ENCODE assay signal across 8 mouse cellular contexts in the genomic region with DNA sequence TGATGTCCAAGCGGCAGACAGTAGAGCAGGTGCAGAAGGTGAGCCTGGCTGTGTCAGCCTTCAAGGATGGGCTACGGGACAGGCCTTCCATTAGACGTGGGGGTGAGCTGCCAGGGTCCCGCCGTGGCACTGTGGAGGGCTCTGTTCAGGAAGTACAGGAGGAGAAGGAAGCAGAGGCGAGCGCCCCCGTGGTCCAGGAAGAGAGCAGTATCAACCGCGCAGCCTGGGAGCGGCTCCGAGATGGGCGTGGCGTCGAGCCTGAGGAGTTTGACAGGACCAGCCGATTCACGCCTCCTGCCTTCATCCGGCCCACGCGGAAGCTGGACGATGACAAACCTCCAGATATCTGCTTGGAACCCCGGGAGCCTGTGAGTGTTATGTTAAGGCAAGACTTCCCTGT. TPM values are rescaled to one million over a fixed set of nuclear protein-coding genes. Genes with fewer than 3 reads are reported as not detected.
DNase-seq lines count a peak whose midpoint lies in the region; ATAC-seq and TF ChIP-seq lines count a peak whose summit lies in the region.

No protein-coding gene starts in this region.

- no peak overlapping the region for H3K27ac ChIP-seq in hindbrain, embryonic 16.5 days (ENCODE audit: low read depth, low read length)
- H3K27ac ChIP-seq in limb, embryonic 13.5 days = no peak overlapping the region
- H3K27ac ChIP-seq in midbrain, embryonic 10.5 days (replicated peaks) = no peak overlapping the region
- H3K27ac ChIP-seq in testis, adult 2 months (ENCODE audit: control insufficient read depth, insufficient read depth, low read depth, low read length) = no peak overlapping the region

- TF ChIP-seq POLR2A in testis, adult 2 months (IDR thresholded peaks at IDR 0.05; ENCODE audit: control insufficient read depth, low read depth, low read length) = no peak

- WGBS in hindbrain, embryonic 16.5 days = 5% methylated on average over 22 of the region's 22 CpGs
- 14% methylated on average over 22 of the region's 22 CpGs for WGBS in limb, embryonic 13.5 days
- WGBS in midbrain, embryonic 10.5 days = 9% methylated on average over 22 of the region's 22 CpGs

- peak overlapping the region; percentile 43; the same call in 1 of the 2 replicates for H3K9ac ChIP-seq in hindbrain, embryonic 16.5 days (ENCODE audit: low read depth, low read length)
- no peak overlapping the region for H3K9ac ChIP-seq in limb, embryonic 13.5 days

- ATAC-seq in common myeloid progenitor, adult 5-6 weeks (replicated peaks; ENCODE audit: low read depth, poor library complexity, severe bottlenecking) = peak; percentile 97
- ATAC-seq in hindbrain, embryonic 16.5 days = peak; percentile 74
- ATAC-seq in limb, embryonic 13.5 days (ENCODE audit: low FRiP score, low read depth) = peak; percentile 57; the same call in 1 of the 2 replicates

- H3K4me2 ChIP-seq in hindbrain, embryonic 16.5 days (ENCODE audit: low read length) = peak overlapping the region; percentile 23
- peak overlapping the region; percentile 51 for H3K4me2 ChIP-seq in limb, embryonic 13.5 days (replicated peaks)

- H3K9me3 ChIP-seq in hindbrain, embryonic 16.5 days (ENCODE audit: control insufficient read depth, low read length) = no peaks in the 10 kb centered on the region
- no peaks in the 10 kb centered on the region for H3K9me3 ChIP-seq in limb, embryonic 13.5 days
- no peaks in the 10 kb centered on the region for H3K9me3 ChIP-seq in midbrain, embryonic 10.5 days (replicated peaks)

- H3K27me3 ChIP-seq in hindbrain, embryonic 16.5 days (replicated peaks; ENCODE audit: control insufficient read depth, insufficient read depth, low read length) = 0 out of 2 replicates have a peak, but pooled peaks cover 2% of the 10 kb centered on the region
- peaks cover 61% of the 10 kb centered on the region for H3K27me3 ChIP-seq in limb, embryonic 13.5 days
- peaks cover 44% of the 10 kb centered on the region for H3K27me3 ChIP-seq in midbrain, embryonic 10.5 days (ENCODE audit: low read depth, poor library complexity, severe bottlenecking)
- H3K27me3 ChIP-seq in testis, adult 2 months (ENCODE audit: control insufficient read depth, insufficient read depth, low read length) = no peaks in the 10 kb centered on the region

- no peak overlapping the region; the same call in 1 of the 2 replicates for H3K4me3 ChIP-seq in hindbrain, embryonic 16.5 days (ENCODE audit: low read length)
- H3K4me3 ChIP-seq in limb, embryonic 13.5 days = peak overlapping the region; percentile 15; the same call in 1 of the 2 replicates
- H3K4me3 ChIP-seq in midbrain, embryonic 10.5 days = peak overlapping the region; percentile 40
- peak overlapping the region; percentile 23; the same call in 1 of the 2 replicates for H3K4me3 ChIP-seq in testis, adult 2 months (ENCODE audit: control insufficient read depth, low read depth, low read length)

- 0 out of 2 replicates have a peak, but pooled peaks cover under 1% of the 10 kb centered on the region for H3K36me3 ChIP-seq in hindbrain, embryonic 16.5 days (ENCODE audit: control insufficient read depth, insufficient read depth, low read length)
- H3K36me3 ChIP-seq in limb, embryonic 13.5 days = no peaks in the 10 kb centered on the region
- H3K36me3 ChIP-seq in midbrain, embryonic 10.5 days = no peaks in the 10 kb centered on the region
- H3K36me3 ChIP-seq in testis, adult 2 months (ENCODE audit: control insufficient read depth, insufficient read depth, low read length) = no peaks in the 10 kb centered on the region

- DNase-seq in Muller cell, postnatal 12 days (ENCODE audit: inconsistent ontology term) = peak; percentile 53
- peak; percentile 46 for DNase-seq in gastrocnemius, postnatal 25 days
- DNase-seq in midbrain, embryonic 10.5 days (ENCODE audit: low spot score) = peak; percentile 65
- no peak for DNase-seq in layer of hippocampus, adult 11-12 months (ENCODE audit: low spot score)

- TF ChIP-seq CTCF in testis, adult 2 months (IDR thresholded peaks at IDR 0.05; ENCODE audit: control insufficient read depth, insufficient read depth, insufficient replicate concordance, low read depth, low read length) = no peak

- no peaks in the 10 kb centered on the region for H3K4me1 ChIP-seq in hindbrain, embryonic 16.5 days (ENCODE audit: control insufficient read depth, insufficient read depth, low read depth, low read length)
- peaks cover 6% of the 10 kb centered on the region; the same call in 1 of the 2 replicates for H3K4me1 ChIP-seq in limb, embryonic 13.5 days
- peaks cover 8% of the 10 kb centered on the region for H3K4me1 ChIP-seq in midbrain, embryonic 10.5 days
- H3K4me1 ChIP-seq in testis, adult 2 months (ENCODE audit: control insufficient read depth, insufficient read depth, low read length) = peaks cover 5% of the 10 kb centered on the region

RNA-seq across cellular contexts. Expression of gene Dnajb5, which starts 16.0 kb away (rescaled TPM):
- 1.2 and 1.4 TPM in 2 replicates for total RNA-seq in common myeloid progenitor, adult 5-6 weeks (2017)
- total RNA-seq in gastrocnemius, postnatal 25 days (2021) = 100 to 1,000 TPM; 143 to 183 TPM
- 44.9 and 45.7 TPM in 2 replicates for polyA plus RNA-seq in hindbrain, embryonic 16.5 days (2015; fragmentation: Nextera tagmentation; extraction: Ambion mirVana)
- polyA plus RNA-seq in limb, embryonic 13.5 days (2015; fragmentation: Nextera tagmentation; extraction: Ambion mirVana) = 8.9 and 9.0 TPM in 2 replicates
- polyA plus RNA-seq in midbrain, embryonic 10.5 days (2016; fragmentation: Nextera tagmentation; extraction: Ambion mirVana) = 14.9 and 22.6 TPM in 2 replicates
- polyA plus RNA-seq in testis, adult 2 months (2012; rRNA removed) = 7.6 and 8.2 TPM in 2 replicates

RNA-seq across cellular contexts. Expression of gene Phf24, which starts 17.2 kb away (rescaled TPM):
- total RNA-seq in common myeloid progenitor, adult 5-6 weeks (2017) = 0.05 and 0.27 TPM in 2 replicates
- 1 to 10 TPM in 1 of 2 experiments, under 1 TPM in 1; 0.64 to 1.5 TPM for total RNA-seq in gastrocnemius, postnatal 25 days (2021)
- 44.5 and 45.7 TPM in 2 replicates for polyA plus RNA-seq in hindbrain, embryonic 16.5 days (2015; fragmentation: Nextera tagmentation; extraction: Ambion mirVana)
- 0.79 and 0.94 TPM in 2 replicates for polyA plus RNA-seq in limb, embryonic 13.5 days (2015; fragmentation: Nextera tagmentation; extraction: Ambion mirVana)
- polyA plus RNA-seq in midbrain, embryonic 10.5 days (2016; fragmentation: Nextera tagmentation; extraction: Ambion mirVana) = 1.6 and 2.1 TPM in 2 replicates
- 1.3 and 1.7 TPM in 2 replicates for polyA plus RNA-seq in testis, adult 2 months (2012; rRNA removed)

RNA-seq across cellular contexts. Expression of gene 1700022I11Rik, which starts 35.8 kb away (rescaled TPM):
- total RNA-seq in common myeloid progenitor, adult 5-6 weeks (2017) = 0.41 TPM in 1 of 2 replicates, not detected in the other
- total RNA-seq in gastrocnemius, postnatal 25 days (2021) = not detected
- 0.44 and 1.3 TPM in 2 replicates for polyA plus RNA-seq in hindbrain, embryonic 16.5 days (2015; fragmentation: Nextera tagmentation; extraction: Ambion mirVana)
- 0.78 and 1.1 TPM in 2 replicates for polyA plus RNA-seq in limb, embryonic 13.5 days (2015; fragmentation: Nextera tagmentation; extraction: Ambion mirVana)
- polyA plus RNA-seq in midbrain, embryonic 10.5 days (2016; fragmentation: Nextera tagmentation; extraction: Ambion mirVana) = 0.47 and 0.59 TPM in 2 replicates
- 22.4 and 23.7 TPM in 2 replicates for polyA plus RNA-seq in testis, adult 2 months (2012; rRNA removed)

RNA-seq across cellular contexts. Expression of gene Fam205c, which starts 59.6 kb away (rescaled TPM):
- total RNA-seq in common myeloid progenitor, adult 5-6 weeks (2017) = not detected in 2 replicates
- 1 to 10 TPM in 1 of 2 experiments, under 1 TPM in 1; 0.90 to 1.2 TPM for total RNA-seq in gastrocnemius, postnatal 25 days (2021)
- 1.9 and 2.0 TPM in 2 replicates for polyA plus RNA-seq in hindbrain, embryonic 16.5 days (2015; fragmentation: Nextera tagmentation; extraction: Ambion mirVana)
- polyA plus RNA-seq in limb, embryonic 13.5 days (2015; fragmentation: Nextera tagmentation; extraction: Ambion mirVana) = 0.31 TPM in 1 of 2 replicates, not detected in the other
- polyA plus RNA-seq in midbrain, embryonic 10.5 days (2016; fragmentation: Nextera tagmentation; extraction: Ambion mirVana) = 0.60 and 0.98 TPM in 2 replicates
- polyA plus RNA-seq in testis, adult 2 months (2012; rRNA removed) = 209 and 240 TPM in 2 replicates

Comparison
In these comparisons a context has a peak if more than half of its experiments do, and no peak if none do; other contexts are left out.
1. RNA of gene Phf24, which starts 17.2 kb away (polyA plus RNA-seq): 44.5 to 45.7 TPM in hindbrain, embryonic 16.5 days; 1.6 to 2.1 TPM in midbrain, embryonic 10.5 days, 1.3 to 1.7 TPM in testis, adult 2 months and 0.79 to 0.94 TPM in limb, embryonic 13.5 days; every median in the first group is over 10 times any median in the second.
2. RNA of gene 1700022I11Rik, which starts 35.8 kb away (polyA plus RNA-seq): 22.4 to 23.7 TPM in testis, adult 2 months; 0.44 to 1.3 TPM in hindbrain, embryonic 16.5 days, 0.78 to 1.1 TPM in limb, embryonic 13.5 days and 0.47 to 0.59 TPM in midbrain, embryonic 10.5 days; every median in the first group is over 10 times any median in the second.
3. Peak in every context shown above with its lines, with median percentiles within 50 percentile points of each other: ATAC-seq.